ENCODE assay signal across 8 mouse cellular contexts in genomic region chr5:33781964-33782344, GRCm38 (mm10). TPM values are rescaled to one million over a fixed set of nuclear protein-coding genes. Genes with fewer than 3 reads are reported as not detected.
DNase-seq lines count a peak whose midpoint lies in the region; ATAC-seq lines count a peak whose summit lies in the region.

No protein-coding gene starts in this region.

- 0 out of 2 replicates have a peak, but pooled peaks cover 3% of the 10 kb centered on the region for H3K9me3 ChIP-seq in megakaryocyte, embryonic 14.5 days
- H3K9me3 ChIP-seq in hindbrain, embryonic 15.5 days = no peaks in the 10 kb centered on the region
- H3K9me3 ChIP-seq in midbrain, embryonic 14.5 days (ENCODE audit: control insufficient read depth, low read length) = no peaks in the 10 kb centered on the region

- H3K4me2 ChIP-seq in hindbrain, embryonic 15.5 days = peak overlapping the region; percentile 94
- H3K4me2 ChIP-seq in midbrain, embryonic 14.5 days (ENCODE audit: low read length) = peak overlapping the region; percentile 81

- 4% methylated on average over 11 of the region's 11 CpGs for WGBS in hindbrain, embryonic 15.5 days
- 5% methylated on average over 11 of the region's 11 CpGs for WGBS in midbrain, embryonic 14.5 days

- peaks cover 55% of the 10 kb centered on the region for H3K4me1 ChIP-seq in megakaryocyte, embryonic 14.5 days
- peaks cover 22% of the 10 kb centered on the region for H3K4me1 ChIP-seq in hindbrain, embryonic 15.5 days (replicated peaks)
- H3K4me1 ChIP-seq in midbrain, embryonic 14.5 days (ENCODE audit: control insufficient read depth, insufficient read depth, low read length) = peaks cover 11% of the 10 kb centered on the region

- H3K36me3 ChIP-seq in megakaryocyte, embryonic 14.5 days (replicated peaks; ENCODE audit: low read length) = peaks cover 18% of the 10 kb centered on the region
- H3K36me3 ChIP-seq in hindbrain, embryonic 15.5 days = peaks cover 10% of the 10 kb centered on the region
- peaks cover 10% of the 10 kb centered on the region for H3K36me3 ChIP-seq in midbrain, embryonic 14.5 days (ENCODE audit: control insufficient read depth, insufficient read depth, low read length)

- peak overlapping the region; percentile 90 for H3K27ac ChIP-seq in hindbrain, embryonic 15.5 days (replicated peaks)
- H3K27ac ChIP-seq in midbrain, embryonic 14.5 days (replicated peaks; ENCODE audit: low read depth, low read length) = peak overlapping the region; percentile 86

- H3K27me3 ChIP-seq in megakaryocyte, embryonic 14.5 days (replicated peaks) = no peaks in the 10 kb centered on the region
- H3K27me3 ChIP-seq in hindbrain, embryonic 15.5 days = no peaks in the 10 kb centered on the region
- H3K27me3 ChIP-seq in midbrain, embryonic 14.5 days (ENCODE audit: control insufficient read depth, insufficient read depth, low read length) = no peaks in the 10 kb centered on the region

- peak; percentile 13 for DNase-seq in adrenal gland, adult 8-10 months
- no peak for DNase-seq in adrenal gland, adult 2 months
- no peak for DNase-seq in midbrain, embryonic 14.5 days
- DNase-seq in cerebellum, postnatal 25 days = no peak
- DNase-seq in left cerebral cortex, adult 18-20 months (ENCODE audit: low spot score in 2 of 2) = no peak

- no peak for ATAC-seq in megakaryocyte, adult 5-6 weeks (ENCODE audit: poor library complexity, severe bottlenecking)
- 0 out of 2 replicates have a peak, but pooled peaks have one; percentile 6 for ATAC-seq in hindbrain, embryonic 15.5 days (ENCODE audit: low FRiP score, low read depth)
- ATAC-seq in midbrain, embryonic 14.5 days (ENCODE audit: low FRiP score, low TSS enrichment) = no peak

- H3K4me3 ChIP-seq in megakaryocyte, embryonic 14.5 days (replicated peaks) = peak overlapping the region; percentile 94
- H3K4me3 ChIP-seq in hindbrain, embryonic 15.5 days = peak overlapping the region; percentile 96
- peak overlapping the region; percentile 84 for H3K4me3 ChIP-seq in midbrain, embryonic 14.5 days (replicated peaks; ENCODE audit: low read depth, low read length)

- H3K9ac ChIP-seq in hindbrain, embryonic 15.5 days = peak overlapping the region; percentile 98
- peak overlapping the region; percentile 90 for H3K9ac ChIP-seq in midbrain, embryonic 14.5 days (replicated peaks; ENCODE audit: low read length)

RNA-seq across cellular contexts. Expression of gene Letm1, which starts 0.7 kb away (rescaled TPM):
- 100 to 1,000 TPM in 2 of 4 experiments, 10 to 100 TPM in 2; 96.8 to 124 (median 103) TPM for total RNA-seq in adrenal gland, adult 8-10 months (2022)
- 100 to 1,000 TPM; 125 to 156 TPM for total RNA-seq in adrenal gland, adult 2 months (2021)
- polyA plus RNA-seq in adrenal gland, adult 2 months (2012; rRNA removed) = 116 and 149 TPM in 2 replicates
- 9.0 and 9.4 TPM in 2 replicates for polyA plus RNA-seq in megakaryocyte, embryonic 14.5 days (2012; ENCODE audit: insufficient read depth, low replicate concordance)
- 12.7 and 15.3 TPM in 2 replicates for total RNA-seq in megakaryocyte, adult 5-6 weeks (2015)
- total RNA-seq in megakaryocyte, adult 5-6 weeks (2017) = 17.0 and 19.8 TPM in 2 replicates
- polyA plus RNA-seq in hindbrain, embryonic 15.5 days (2015; fragmentation: Nextera tagmentation; extraction: Ambion mirVana) = 72.8 and 76.7 TPM in 2 replicates
- polyA plus RNA-seq in midbrain, embryonic 14.5 days (2014; fragmentation: Nextera tagmentation; extraction: Ambion mirVana) = 64.4 and 70.3 TPM in 2 replicates
- total RNA-seq in left cerebral cortex, adult 18-20 months (2021) = 100 to 1,000 TPM in 1 of 2 experiments, 10 to 100 TPM in 1; 97.9 to 104 TPM

RNA-seq across cellular contexts. Expression of gene Nsd2, which starts 38.6 kb away (rescaled TPM):
- 10 to 100 TPM; 40.6 to 60.1 (median 54.9) TPM for total RNA-seq in adrenal gland, adult 8-10 months (2022)
- total RNA-seq in adrenal gland, adult 2 months (2021) = 10 to 100 TPM; 32.8 to 37.4 TPM
- polyA plus RNA-seq in adrenal gland, adult 2 months (2012; rRNA removed) = 3.4 and 3.9 TPM in 2 replicates
- 2.4 and 3.3 TPM in 2 replicates for polyA plus RNA-seq in megakaryocyte, embryonic 14.5 days (2012; ENCODE audit: insufficient read depth, low replicate concordance)
- 49.9 and 61.0 TPM in 2 replicates for total RNA-seq in megakaryocyte, adult 5-6 weeks (2015)
- 88.7 and 89.6 TPM in 2 replicates for total RNA-seq in megakaryocyte, adult 5-6 weeks (2017)
- polyA plus RNA-seq in hindbrain, embryonic 15.5 days (2015; fragmentation: Nextera tagmentation; extraction: Ambion mirVana) = 67.4 and 77.9 TPM in 2 replicates
- polyA plus RNA-seq in midbrain, embryonic 14.5 days (2014; fragmentation: Nextera tagmentation; extraction: Ambion mirVana) = 91.3 and 119 TPM in 2 replicates
- 100 to 1,000 TPM; 153 to 164 TPM for total RNA-seq in left cerebral cortex, adult 18-20 months (2021)

Comparison
In these comparisons a context has a peak if more than half of its experiments do, and no peak if none do; other contexts are left out.
1. RNA of gene Letm1, which starts 0.7 kb away (total RNA-seq): 125 to 156 TPM in adrenal gland, adult 2 months, 96.8 to 124 TPM in adrenal gland, adult 8-10 months and 97.9 to 104 TPM in left cerebral cortex, adult 18-20 months; 12.7 to 19.8 TPM in megakaryocyte, adult 5-6 weeks; every median in the first group is over 4 times any median in the second.
2. Peak in every context shown above with its lines, with median percentiles within 50 percentile points of each other: H3K4me3 ChIP-seq.